Mouse (Mus musculus) lung, postnatal 0 days (tissue): ENCODE measurements around the gene Ints4.

Experiments
- CTCF ChIP-seq: IDR thresholded peaks from 2 replicates; pipeline ENCODE4 v1.5.1; 2016; ENCODE audit warnings: antibody characterized with exemption, mild to moderate bottlenecking
- EP300 ChIP-seq: IDR thresholded peaks from 2 replicates; pipeline ENCODE4 v1.6.1; 2016; ENCODE audit warnings: antibody characterized with exemption, mild to moderate bottlenecking, control low read depth

DNA sequence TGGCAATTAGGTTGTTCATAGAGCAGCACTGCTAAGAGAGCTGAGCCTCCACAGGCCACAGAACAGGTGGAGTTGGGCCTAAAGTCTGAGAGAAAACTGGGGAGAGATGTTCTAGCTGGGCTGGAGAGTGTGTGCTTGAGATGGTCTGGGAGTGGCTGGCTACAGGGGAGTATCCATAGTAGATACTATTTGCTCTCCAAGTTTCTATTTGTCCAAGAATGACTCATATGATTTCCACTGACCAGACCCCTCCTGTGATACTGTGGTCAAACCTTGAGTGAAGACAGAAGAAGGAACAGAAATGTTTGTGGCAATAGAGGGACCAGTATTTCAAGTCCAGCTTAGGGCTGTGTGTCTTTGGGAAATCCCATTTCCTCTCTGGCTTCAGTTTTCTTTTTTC, 41.8 kb upstream of the Ints4 start:
- no peak for TF ChIP-seq CTCF
- TF ChIP-seq EP300 = 0 out of 2 replicates have a peak, but pooled peaks have one; percentile 31
